Mouse (Mus musculus): ENCODE measurements around the gene Mlxip. TPM values are rescaled to one million over a fixed set of nuclear protein-coding genes. Genes with fewer than 3 reads are reported as not detected.

Gene Mlxip
- polyA plus RNA-seq, 1 experiment, result 87.1 TPM

DNA sequence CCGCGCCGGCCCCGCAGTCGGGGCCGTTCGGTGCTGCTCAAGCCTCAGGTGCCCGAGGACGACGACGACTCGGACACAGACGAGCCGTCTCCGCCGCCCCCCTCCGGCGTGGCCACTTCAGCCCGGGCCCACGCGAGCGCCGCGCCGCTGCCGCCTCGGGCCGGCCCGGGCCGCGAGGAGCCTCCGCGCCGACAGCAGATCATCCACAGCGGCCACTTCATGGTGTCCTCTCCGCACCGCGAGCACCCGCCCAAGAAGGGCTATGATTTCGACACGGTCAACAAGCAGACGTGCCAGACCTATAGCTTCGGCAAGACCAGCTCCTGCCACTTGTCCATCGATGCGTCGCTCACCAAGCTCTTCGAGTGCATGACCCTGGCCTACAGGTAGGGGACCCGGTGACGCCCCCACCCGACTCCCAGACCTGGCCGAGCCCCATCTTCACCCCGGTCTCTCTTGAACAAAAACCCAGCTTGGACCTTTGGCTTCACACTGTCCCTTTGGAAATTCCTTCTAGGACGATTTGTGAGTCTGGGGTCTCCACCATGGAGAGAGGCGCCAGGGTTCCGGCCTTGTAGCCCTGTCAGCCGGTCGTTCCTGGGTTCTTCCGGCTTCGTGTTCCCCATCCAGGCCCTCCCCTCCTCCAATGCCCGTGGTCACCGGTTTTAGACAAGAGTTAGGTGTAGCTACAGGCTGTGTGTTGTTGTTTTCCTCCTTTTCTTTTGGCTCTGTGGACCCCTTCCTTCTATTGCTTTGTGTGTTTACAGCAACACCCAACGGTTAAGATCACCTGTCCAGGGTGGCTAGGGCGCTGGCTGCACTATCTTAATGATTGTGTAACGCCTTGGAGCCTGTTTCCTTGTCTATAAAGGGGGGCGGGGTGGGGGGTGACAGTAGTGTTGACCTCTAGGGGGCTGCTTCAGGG lies 621 bp downstream of the Mlxip start:
- no peaks in the 10 kb centered on the region for H3K36me3 ChIP-seq (ENCODE audit: control insufficient read depth, insufficient read depth, low read length)
- WGBS, result under 1% methylated on average over 64 of the region's 65 CpGs
- H3K4me3 ChIP-seq (ENCODE audit: extremely low read depth, insufficient read depth, insufficient read length), result peak overlapping the region; percentile 88
- H3K27me3 ChIP-seq (ENCODE audit: control insufficient read depth, insufficient read depth, low read length), result no peaks in the 10 kb centered on the region
- DNase-seq (ENCODE audit: low read depth in 1 of 2, low spot score in 2 of 2), result peak in 1 of 2 experiments; percentile 25
- peak overlapping the region; percentile 77 for H3K27ac ChIP-seq (ENCODE audit: insufficient read depth, low read length)
- H3K4me1 ChIP-seq (ENCODE audit: control insufficient read depth, insufficient read depth, insufficient read length), result peaks cover 16% of the 10 kb centered on the region; the same call in 1 of the 2 replicates
- TF ChIP-seq POLR2A (IDR thresholded peaks at IDR 0.05; ENCODE audit: low read depth, low read length) (no peak), CTCF (IDR thresholded peaks at IDR 0.05; ENCODE audit: extremely low read depth, insufficient read depth, insufficient read length, insufficient replicate concordance) (peak; percentile 8; the same call in 1 of the 2 replicates)

DNA sequence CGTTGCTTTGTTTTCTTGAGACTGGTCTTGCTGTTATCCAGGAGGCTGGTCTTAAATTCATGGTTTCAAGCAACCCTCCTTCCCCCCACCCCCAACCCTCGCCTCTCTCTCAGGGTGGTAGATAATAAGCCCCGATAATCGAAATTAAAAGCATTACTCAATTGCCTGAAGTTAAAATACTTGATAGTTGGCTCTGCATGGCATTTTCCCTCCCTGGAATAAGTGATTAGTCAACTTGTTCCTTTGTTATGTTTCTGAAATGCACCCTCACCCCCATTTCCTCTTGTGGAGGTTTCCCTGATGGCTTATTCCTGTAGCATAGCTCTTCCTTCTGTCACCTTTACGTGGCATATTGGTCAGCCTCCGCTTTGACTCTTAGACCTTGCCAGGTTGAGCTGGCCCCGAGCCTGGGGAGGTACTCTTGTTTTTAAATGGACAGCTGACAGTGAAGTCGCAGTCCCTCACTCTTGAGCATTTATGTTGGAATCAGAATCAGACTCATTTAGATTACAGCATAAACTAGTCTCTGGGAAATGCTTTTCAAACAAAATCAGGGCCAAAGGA lies 2.4 kb downstream of the Mlxip start:
- no peak for DNase-seq (ENCODE audit: low read depth in 1 of 2, low spot score in 2 of 2)
- 8% methylated on average over 8 of the region's 8 CpGs for WGBS
- TF ChIP-seq POLR2A (IDR thresholded peaks at IDR 0.05; ENCODE audit: low read depth, low read length) (no peak), CTCF (IDR thresholded peaks at IDR 0.05; ENCODE audit: extremely low read depth, insufficient read depth, insufficient read length, insufficient replicate concordance) (no peak)
- Histone ChIP-seq H3K36me3 (ENCODE audit: control insufficient read depth, insufficient read depth, low read length) (no peaks in the 10 kb centered on the region), H3K4me1 (ENCODE audit: control insufficient read depth, insufficient read depth, insufficient read length) (peaks cover 16% of the 10 kb centered on the region; the same call in 1 of the 2 replicates), H3K4me3 (ENCODE audit: extremely low read depth, insufficient read depth, insufficient read length) (peak overlapping the region; percentile 59), H3K27ac (ENCODE audit: insufficient read depth, low read length) (peak overlapping the region; percentile 77), H3K27me3 (ENCODE audit: control insufficient read depth, insufficient read depth, low read length) (no peaks in the 10 kb centered on the region)

DNA sequence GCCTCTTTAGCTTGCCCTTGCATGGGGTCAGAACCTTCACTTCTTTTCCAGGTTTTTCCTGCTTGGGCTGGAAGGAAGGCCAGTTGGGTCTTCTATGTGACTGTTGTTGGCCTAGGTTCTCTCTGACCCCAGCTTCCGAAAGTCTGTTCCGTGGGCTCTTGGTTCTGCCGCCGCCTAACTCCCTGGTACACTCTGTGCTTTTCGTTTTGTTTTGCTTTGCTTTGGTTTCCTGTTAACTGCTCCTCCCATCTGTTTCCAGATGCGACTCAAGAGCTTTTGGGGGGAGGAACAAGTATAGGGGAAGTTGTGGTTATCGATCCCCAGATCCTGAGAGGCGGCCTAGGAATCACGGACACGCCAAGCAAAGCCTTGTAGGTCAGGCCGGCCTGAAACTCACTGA lies 3.2 kb downstream of the Mlxip start:
- Histone ChIP-seq H3K36me3 (ENCODE audit: control insufficient read depth, insufficient read depth, low read length) (no peaks in the 10 kb centered on the region), H3K27me3 (ENCODE audit: control insufficient read depth, insufficient read depth, low read length) (no peaks in the 10 kb centered on the region), H3K4me3 (ENCODE audit: extremely low read depth, insufficient read depth, insufficient read length) (peak overlapping the region; percentile 62), H3K27ac (ENCODE audit: insufficient read depth, low read length) (peak overlapping the region; percentile 91), H3K4me1 (ENCODE audit: control insufficient read depth, insufficient read depth, insufficient read length) (peaks cover 16% of the 10 kb centered on the region; the same call in 1 of the 2 replicates)
- TF ChIP-seq CTCF (IDR thresholded peaks at IDR 0.05; ENCODE audit: extremely low read depth, insufficient read depth, insufficient read length, insufficient replicate concordance), result no peak
- peak; percentile 45; the same call in 1 of the 2 replicates for TF ChIP-seq POLR2A (IDR thresholded peaks at IDR 0.05; ENCODE audit: low read depth, low read length)
- DNase-seq (ENCODE audit: low read depth in 1 of 2, low spot score in 2 of 2), result peak in 1 of 2 experiments; percentile 47
- under 1% methylated on average over 11 of the region's 11 CpGs for WGBS

DNA sequence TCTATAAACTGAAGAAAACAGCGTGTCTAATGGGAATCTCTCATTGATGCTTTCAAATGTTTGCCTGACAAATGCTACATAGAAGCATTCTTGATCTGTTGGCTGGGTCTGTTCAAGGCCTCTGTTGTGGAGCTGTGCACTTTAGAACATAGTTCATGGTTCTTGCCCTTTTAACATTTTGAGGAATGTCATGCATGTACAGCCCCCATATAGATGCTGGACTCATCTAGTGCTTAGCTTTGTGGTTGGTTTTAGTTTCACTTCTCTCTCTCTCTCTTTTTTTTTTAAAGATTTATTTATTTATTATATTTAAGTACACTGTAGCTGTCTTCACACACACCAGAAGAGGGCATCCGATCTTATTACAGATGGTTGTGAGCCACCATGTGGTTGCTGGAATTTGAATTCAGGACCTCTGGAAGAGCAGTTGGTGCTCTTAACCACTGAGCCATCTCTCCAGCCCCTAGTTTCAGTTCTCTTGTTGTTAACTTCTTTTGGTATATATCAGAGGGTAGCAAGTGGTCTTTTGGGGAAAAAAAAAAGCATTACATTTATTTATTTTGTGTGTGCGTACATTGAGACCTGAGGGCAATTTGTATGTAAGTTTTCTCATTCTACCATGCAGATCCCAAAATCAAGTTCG lies 4.4 kb downstream of the Mlxip start:
- H3K27ac ChIP-seq (ENCODE audit: insufficient read depth, low read length), result peak overlapping the region; percentile 91; the same call in 1 of the 2 replicates
- WGBS, result 49% methylated on average over 4 of the region's 4 CpGs
- no peak overlapping the region for H3K4me3 ChIP-seq (ENCODE audit: extremely low read depth, insufficient read depth, insufficient read length)
- no peaks in the 10 kb centered on the region for H3K27me3 ChIP-seq (ENCODE audit: control insufficient read depth, insufficient read depth, low read length)
- TF ChIP-seq CTCF (IDR thresholded peaks at IDR 0.05; ENCODE audit: extremely low read depth, insufficient read depth, insufficient read length, insufficient replicate concordance), result no peak
- TF ChIP-seq POLR2A (IDR thresholded peaks at IDR 0.05; ENCODE audit: low read depth, low read length), result no peak
- peaks cover 13% of the 10 kb centered on the region; the same call in 1 of the 2 replicates for H3K4me1 ChIP-seq (ENCODE audit: control insufficient read depth, insufficient read depth, insufficient read length)
- no peak for DNase-seq (ENCODE audit: low read depth in 1 of 2, low spot score in 2 of 2)
- no peaks in the 10 kb centered on the region for H3K36me3 ChIP-seq (ENCODE audit: control insufficient read depth, insufficient read depth, low read length)

DNA sequence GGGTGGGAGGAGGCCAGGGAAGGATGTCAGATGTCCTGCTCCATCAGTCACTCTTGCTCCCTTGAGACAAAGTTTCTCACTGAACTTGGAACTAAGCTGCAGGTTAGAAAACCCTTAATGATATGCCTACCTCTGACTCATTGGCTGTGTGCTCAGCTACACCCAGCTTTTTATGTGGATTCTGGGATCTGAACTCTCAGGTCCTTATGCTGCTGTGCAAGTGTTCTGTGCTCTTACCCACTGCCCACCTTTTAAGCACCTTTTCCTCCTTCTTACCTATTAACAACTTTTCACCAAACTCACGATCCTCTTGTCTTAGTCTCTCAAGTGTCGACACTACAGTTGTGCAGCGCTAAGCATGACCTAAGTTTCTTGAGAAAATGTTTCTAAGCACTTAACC lies 9.9 kb downstream of the Mlxip start:
- no peak for DNase-seq (ENCODE audit: low read depth in 1 of 2, low spot score in 2 of 2)
- no peak overlapping the region for H3K27ac ChIP-seq (ENCODE audit: insufficient read depth, low read length)
- H3K27me3 ChIP-seq (ENCODE audit: control insufficient read depth, insufficient read depth, low read length), result no peaks in the 10 kb centered on the region
- peaks cover 1% of the 10 kb centered on the region; the same call in 1 of the 2 replicates for H3K36me3 ChIP-seq (ENCODE audit: control insufficient read depth, insufficient read depth, low read length)
- no peak overlapping the region for H3K4me3 ChIP-seq (ENCODE audit: extremely low read depth, insufficient read depth, insufficient read length)
- 84% methylated on average over 3 of the region's 3 CpGs for WGBS
- peaks cover 2% of the 10 kb centered on the region; the same call in 1 of the 2 replicates for H3K4me1 ChIP-seq (ENCODE audit: control insufficient read depth, insufficient read depth, insufficient read length)
- TF ChIP-seq CTCF (IDR thresholded peaks at IDR 0.05; ENCODE audit: extremely low read depth, insufficient read depth, insufficient read length, insufficient replicate concordance) (no peak), POLR2A (IDR thresholded peaks at IDR 0.05; ENCODE audit: low read depth, low read length) (no peak)

DNA sequence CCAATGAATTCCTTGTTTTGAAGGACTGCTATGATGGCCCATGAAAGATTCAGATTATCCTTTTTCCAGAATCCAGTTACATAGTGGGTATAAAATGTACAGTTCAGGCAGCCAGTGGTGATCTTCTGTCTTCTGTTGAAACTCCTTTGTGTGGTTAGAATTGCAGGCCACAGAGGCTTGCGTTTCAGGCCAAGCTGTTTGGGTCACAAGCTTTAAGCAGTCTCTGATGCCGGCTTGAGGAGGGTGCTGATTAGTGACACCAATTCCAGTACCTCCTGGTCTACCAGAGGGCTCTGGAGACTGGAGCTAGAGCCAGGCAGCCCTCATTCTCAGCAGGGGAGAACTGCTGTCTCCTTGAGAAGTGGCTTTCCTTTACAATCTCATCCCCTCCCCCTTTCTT lies 12.4 kb downstream of the Mlxip start:
- WGBS, result 14% methylated on average over 2 of the region's 2 CpGs
- no peak for DNase-seq (ENCODE audit: low read depth in 1 of 2, low spot score in 2 of 2)
- Histone ChIP-seq H3K27me3 (ENCODE audit: control insufficient read depth, insufficient read depth, low read length) (no peaks in the 10 kb centered on the region), H3K4me1 (ENCODE audit: control insufficient read depth, insufficient read depth, insufficient read length) (no peaks in the 10 kb centered on the region), H3K27ac (ENCODE audit: insufficient read depth, low read length) (no peak overlapping the region), H3K4me3 (ENCODE audit: extremely low read depth, insufficient read depth, insufficient read length) (no peak overlapping the region), H3K36me3 (ENCODE audit: control insufficient read depth, insufficient read depth, low read length) (peaks cover 6% of the 10 kb centered on the region)
- no peak for TF ChIP-seq POLR2A (IDR thresholded peaks at IDR 0.05; ENCODE audit: low read depth, low read length)
- no peak for TF ChIP-seq CTCF (IDR thresholded peaks at IDR 0.05; ENCODE audit: extremely low read depth, insufficient read depth, insufficient read length, insufficient replicate concordance)

All from spleen, adult 2 months (tissue).